Mouse (Mus musculus): Measurements from ENCODE around the gene Mitf. TPM values are rescaled to one million over a fixed set of nuclear protein-coding genes. Genes with fewer than 3 reads are reported as not detected.

Gene Mitf
- total and polyA plus RNA-seq, 3 experiments, result 0.33 TPM; not detected in 2

GRCm38 (mm10) chr6:97956121-97956520 lies 149.3 kb downstream of the Mitf start:
- no peaks in the 10 kb centered on the region for H3K4me1 ChIP-seq (ENCODE audit: insufficient read depth, low read depth, low read length)
- TF ChIP-seq TAL1 (conservative IDR thresholded peaks at IDR 0.05; ENCODE audit: low read depth, low read length) (no peak), CTCF (IDR thresholded peaks at IDR 0.05; ENCODE audit: low read depth, low read length) (no peak), GATA1 (IDR thresholded peaks at IDR 0.05; ENCODE audit: borderline replicate concordance, low read length) (no peak)
- H3K4me3 ChIP-seq (ENCODE audit: low read depth, low read length), result no peak overlapping the region
- no peak for ATAC-seq (ENCODE audit: extremely low read depth, insufficient number of reproducible peaks, low FRiP score, poor library complexity, severe bottlenecking)
- peaks cover 36% of the 10 kb centered on the region for H3K9me3 ChIP-seq (replicated peaks)
- no peaks in the 10 kb centered on the region for H3K27me3 ChIP-seq (ENCODE audit: insufficient read depth, low read length)
- no peaks in the 10 kb centered on the region for H3K36me3 ChIP-seq (replicated peaks)
- no peak for DNase-seq (ENCODE audit: low spot score)

- no peak for ATAC-seq (ENCODE audit: extremely low read depth, insufficient number of reproducible peaks, low FRiP score, poor library complexity, severe bottlenecking)
Observed at GRCm38 (mm10) chr6:97956636-97957035, 149.8 kb downstream of the Mitf start.

GRCm38 (mm10) chr6:97958276-97958675 lies 151.4 kb downstream of the Mitf start:
- H3K4me1 ChIP-seq (ENCODE audit: insufficient read depth, low read depth, low read length), result no peaks in the 10 kb centered on the region
- TF ChIP-seq TAL1 (conservative IDR thresholded peaks at IDR 0.05; ENCODE audit: low read depth, low read length) (no peak), CTCF (IDR thresholded peaks at IDR 0.05; ENCODE audit: low read depth, low read length) (no peak), POLR2AphosphoS5 (IDR thresholded peaks at IDR 0.05; ENCODE audit: insufficient replicate concordance, low read depth, low read length) (no peak), GATA2 (IDR thresholded peaks at IDR 0.05; ENCODE audit: borderline replicate concordance, low read depth, low read length) (no peak), GATA1 (IDR thresholded peaks at IDR 0.05; ENCODE audit: borderline replicate concordance, low read length) (no peak)

More at GRCm38 (mm10) chr6:97956636-97957035, 149.8 kb downstream of the Mitf start:
- H3K9me3 ChIP-seq (replicated peaks), result peaks cover 38% of the 10 kb centered on the region
- DNase-seq (ENCODE audit: low spot score), result no peak
- no peaks in the 10 kb centered on the region for H3K27me3 ChIP-seq (ENCODE audit: insufficient read depth, low read length)
- H3K4me1 ChIP-seq (ENCODE audit: insufficient read depth, low read depth, low read length), result no peaks in the 10 kb centered on the region
- H3K36me3 ChIP-seq (replicated peaks), result no peaks in the 10 kb centered on the region
- H3K4me3 ChIP-seq (ENCODE audit: low read depth, low read length), result no peak overlapping the region
- TF ChIP-seq CTCF (IDR thresholded peaks at IDR 0.05; ENCODE audit: low read depth, low read length) (no peak), GATA2 (IDR thresholded peaks at IDR 0.05; ENCODE audit: borderline replicate concordance, low read depth, low read length) (no peak), GATA1 (IDR thresholded peaks at IDR 0.05; ENCODE audit: borderline replicate concordance, low read length) (no peak), TAL1 (conservative IDR thresholded peaks at IDR 0.05; ENCODE audit: low read depth, low read length) (no peak)

GRCm38 (mm10) chr6:97961776-97962175 lies 154.9 kb downstream of the Mitf start:
- Histone ChIP-seq H3K4me3 (ENCODE audit: low read depth, low read length) (no peak overlapping the region), H3K9me3 (replicated peaks) (peaks cover 38% of the 10 kb centered on the region), H3K4me1 (ENCODE audit: insufficient read depth, low read depth, low read length) (no peaks in the 10 kb centered on the region), H3K27me3 (ENCODE audit: insufficient read depth, low read length) (no peaks in the 10 kb centered on the region), H3K36me3 (replicated peaks) (no peaks in the 10 kb centered on the region)
- TF ChIP-seq GATA1 (IDR thresholded peaks at IDR 0.05; ENCODE audit: borderline replicate concordance, low read length), result no peak
- no peak for TF ChIP-seq GATA2 (IDR thresholded peaks at IDR 0.05; ENCODE audit: borderline replicate concordance, low read depth, low read length)
- no peak for TF ChIP-seq TAL1 (conservative IDR thresholded peaks at IDR 0.05; ENCODE audit: low read depth, low read length)
- TF ChIP-seq POLR2AphosphoS5 (IDR thresholded peaks at IDR 0.05; ENCODE audit: insufficient replicate concordance, low read depth, low read length), result no peak
- TF ChIP-seq CTCF (IDR thresholded peaks at IDR 0.05; ENCODE audit: low read depth, low read length), result no peak
- DNase-seq (ENCODE audit: low spot score) (no peak), ATAC-seq (ENCODE audit: extremely low read depth, insufficient number of reproducible peaks, low FRiP score, poor library complexity, severe bottlenecking) (no peak)

More at GRCm38 (mm10) chr6:97958276-97958675, 151.4 kb downstream of the Mitf start:
- H3K9me3 ChIP-seq (replicated peaks), result peaks cover 41% of the 10 kb centered on the region
- DNase-seq (ENCODE audit: low spot score) (no peak), ATAC-seq (ENCODE audit: extremely low read depth, insufficient number of reproducible peaks, low FRiP score, poor library complexity, severe bottlenecking) (no peak)
- no peaks in the 10 kb centered on the region for H3K27me3 ChIP-seq (ENCODE audit: insufficient read depth, low read length)
- H3K36me3 ChIP-seq (replicated peaks), result no peaks in the 10 kb centered on the region
- H3K4me3 ChIP-seq (ENCODE audit: low read depth, low read length), result no peak overlapping the region

GRCm38 (mm10) chr6:97962311-97962710 lies 155.5 kb downstream of the Mitf start:
- Histone ChIP-seq H3K27me3 (ENCODE audit: insufficient read depth, low read length) (no peaks in the 10 kb centered on the region), H3K36me3 (replicated peaks) (no peaks in the 10 kb centered on the region), H3K4me1 (ENCODE audit: insufficient read depth, low read depth, low read length) (no peaks in the 10 kb centered on the region), H3K9me3 (replicated peaks) (peaks cover 41% of the 10 kb centered on the region), H3K4me3 (ENCODE audit: low read depth, low read length) (no peak overlapping the region)
- no peak for TF ChIP-seq GATA1 (IDR thresholded peaks at IDR 0.05; ENCODE audit: borderline replicate concordance, low read length)
- no peak for ATAC-seq (ENCODE audit: extremely low read depth, insufficient number of reproducible peaks, low FRiP score, poor library complexity, severe bottlenecking)
- DNase-seq (ENCODE audit: low spot score), result no peak

- DNase-seq (ENCODE audit: low spot score), result no peak
- Histone ChIP-seq H3K4me1 (ENCODE audit: insufficient read depth, low read depth, low read length) (no peaks in the 10 kb centered on the region), H3K27me3 (ENCODE audit: insufficient read depth, low read length) (no peaks in the 10 kb centered on the region), H3K36me3 (replicated peaks) (no peaks in the 10 kb centered on the region), H3K4me3 (ENCODE audit: low read depth, low read length) (no peak overlapping the region), H3K9me3 (replicated peaks) (peaks cover 28% of the 10 kb centered on the region)
- no peak for ATAC-seq (ENCODE audit: extremely low read depth, insufficient number of reproducible peaks, low FRiP score, poor library complexity, severe bottlenecking)
- TF ChIP-seq GATA1 (IDR thresholded peaks at IDR 0.05; ENCODE audit: borderline replicate concordance, low read length) (no peak), TAL1 (conservative IDR thresholded peaks at IDR 0.05; ENCODE audit: low read depth, low read length) (no peak), GATA2 (IDR thresholded peaks at IDR 0.05; ENCODE audit: borderline replicate concordance, low read depth, low read length) (no peak), POLR2AphosphoS5 (IDR thresholded peaks at IDR 0.05; ENCODE audit: insufficient replicate concordance, low read depth, low read length) (no peak), CTCF (IDR thresholded peaks at IDR 0.05; ENCODE audit: low read depth, low read length) (no peak)
Observed at GRCm38 (mm10) chr6:97964750-97965149, 157.9 kb downstream of the Mitf start.

- no peaks in the 10 kb centered on the region for H3K4me1 ChIP-seq (ENCODE audit: insufficient read depth, low read depth, low read length)
- no peaks in the 10 kb centered on the region for H3K27me3 ChIP-seq (ENCODE audit: insufficient read depth, low read length)
- no peak for DNase-seq (ENCODE audit: low spot score)
- H3K4me3 ChIP-seq (ENCODE audit: low read depth, low read length), result no peak overlapping the region
- H3K36me3 ChIP-seq (replicated peaks), result no peaks in the 10 kb centered on the region
- peaks cover 29% of the 10 kb centered on the region for H3K9me3 ChIP-seq (replicated peaks)
- TF ChIP-seq GATA2 (IDR thresholded peaks at IDR 0.05; ENCODE audit: borderline replicate concordance, low read depth, low read length) (no peak), POLR2AphosphoS5 (IDR thresholded peaks at IDR 0.05; ENCODE audit: insufficient replicate concordance, low read depth, low read length) (no peak), CTCF (IDR thresholded peaks at IDR 0.05; ENCODE audit: low read depth, low read length) (no peak), GATA1 (IDR thresholded peaks at IDR 0.05; ENCODE audit: borderline replicate concordance, low read length) (no peak), TAL1 (conservative IDR thresholded peaks at IDR 0.05; ENCODE audit: low read depth, low read length) (no peak)
- no peak for ATAC-seq (ENCODE audit: extremely low read depth, insufficient number of reproducible peaks, low FRiP score, poor library complexity, severe bottlenecking)
Observed at GRCm38 (mm10) chr6:97981668-97982067, 174.8 kb downstream of the Mitf start.
